Mouse (Mus musculus) liver, embryonic 14.5 days (tissue): Measurements from ENCODE around the gene Ppp6r3.

Experiments used
- CTCF ChIP-seq: IDR thresholded peaks from 2 replicates; pipeline ENCODE4 v1.5.1; 2016; ENCODE audit warnings: antibody characterized with exemption, low read depth, control low read depth
- EP300 ChIP-seq: IDR thresholded peaks from 2 replicates; pipeline ENCODE4 v1.6.1; 2016; ENCODE audit warnings: antibody characterized with exemption, low read depth

DNA sequence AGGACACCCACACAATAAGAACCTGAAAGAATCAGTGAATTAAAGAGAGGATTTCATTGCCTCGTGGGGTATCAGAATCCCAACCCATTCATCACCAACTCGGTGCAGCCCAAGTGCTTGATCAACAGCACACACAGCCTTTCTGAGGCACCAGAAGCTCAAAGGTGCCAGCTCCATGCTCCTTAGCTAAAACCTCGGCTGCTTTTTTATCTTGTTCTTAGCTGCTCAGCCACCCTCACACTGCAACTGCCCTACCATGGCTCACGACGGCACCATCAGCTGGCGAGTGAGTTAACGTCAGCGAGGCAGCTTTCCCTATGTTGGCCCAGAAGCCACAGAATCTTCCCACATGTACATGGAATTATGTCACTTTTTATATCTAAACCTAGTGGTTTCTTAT, 95.4 kb downstream of the Ppp6r3 start:
- TF ChIP-seq CTCF = no peak
- no peak for TF ChIP-seq EP300
